Mouse (Mus musculus) hindbrain, embryonic 15.5 days (tissue): ENCODE results near the gene Tnfaip8l2. TPM values are rescaled to one million over a fixed set of nuclear protein-coding genes. Genes with fewer than 3 reads are reported as not detected.

Experiments used
- ATAC-seq: fragments of 200-750 bp; cut with Nextera tagmentation; 2 replicates; pipeline ENCODE4 v1.8.0; 2017; ENCODE audit warnings: low read depth, moderate number of reproducible peaks, moderate TSS enrichment; ENCODE audit not compliant: low FRiP score
- H3K27ac ChIP-seq: fragments of 300-500 bp; sonication (generic); replicated peaks from 2 replicates; pipeline ENCODE4 v1.5.1; 2015; ENCODE audit warnings: mild to moderate bottlenecking, inconsistent platforms
- H3K27me3 ChIP-seq: fragments of 300-500 bp; sonication (generic); 2 replicates; pipeline ENCODE4 v1.6.1; 2015; ENCODE audit warnings: control low read depth, inconsistent platforms
- H3K36me3 ChIP-seq: fragments of 300-500 bp; sonication (generic); 2 replicates; pipeline ENCODE4 v1.6.1; 2015; ENCODE audit warnings: control low read depth, inconsistent platforms
- H3K4me1 ChIP-seq: fragments of 300-500 bp; sonication (generic); replicated peaks from 2 replicates; pipeline ENCODE4 v1.6.1; 2015; ENCODE audit warnings: control low read depth, inconsistent platforms
- H3K4me2 ChIP-seq: fragments of 300-500 bp; sonication (generic); 2 replicates; pipeline ENCODE4 v1.6.1; 2015; ENCODE audit warnings: moderate library complexity, mild to moderate bottlenecking, inconsistent platforms
- H3K4me3 ChIP-seq: fragments of 300-500 bp; sonication (generic); 2 replicates; pipeline ENCODE4 v1.5.1; 2015; ENCODE audit warnings: mild to moderate bottlenecking, inconsistent platforms
- H3K9ac ChIP-seq: fragments of 300-500 bp; sonication (generic); 2 replicates; pipeline ENCODE4 v1.6.1; 2015; ENCODE audit warnings: inconsistent platforms
- H3K9me3 ChIP-seq: fragments of 300-500 bp; sonication (generic); 2 replicates; pipeline ENCODE4 v1.6.1; 2016; ENCODE audit warnings: control low read depth, inconsistent platforms
- WGBS: fragments of 180-500 bp; shearing (Covaris S2); methylation state at CpG from one replicate; pipeline ENCODE4 v1.1.7; 2015; 5-methylcytosine and 5-hydroxymethylcytosine counted together
- polyA plus RNA-seq: library from polyadenylated mRNA; unstranded; fragments of >200 nt; fragmentation: Nextera tagmentation; extraction: Ambion mirVana; gene quantifications from 2 replicates; pipeline ENCODE4 v1.2.1, GENCODE M21; 2015

The Tnfaip8l2 gene
- polyA plus RNA-seq, 1 experiment from 2014 or later, result 3.9 TPM

DNA sequence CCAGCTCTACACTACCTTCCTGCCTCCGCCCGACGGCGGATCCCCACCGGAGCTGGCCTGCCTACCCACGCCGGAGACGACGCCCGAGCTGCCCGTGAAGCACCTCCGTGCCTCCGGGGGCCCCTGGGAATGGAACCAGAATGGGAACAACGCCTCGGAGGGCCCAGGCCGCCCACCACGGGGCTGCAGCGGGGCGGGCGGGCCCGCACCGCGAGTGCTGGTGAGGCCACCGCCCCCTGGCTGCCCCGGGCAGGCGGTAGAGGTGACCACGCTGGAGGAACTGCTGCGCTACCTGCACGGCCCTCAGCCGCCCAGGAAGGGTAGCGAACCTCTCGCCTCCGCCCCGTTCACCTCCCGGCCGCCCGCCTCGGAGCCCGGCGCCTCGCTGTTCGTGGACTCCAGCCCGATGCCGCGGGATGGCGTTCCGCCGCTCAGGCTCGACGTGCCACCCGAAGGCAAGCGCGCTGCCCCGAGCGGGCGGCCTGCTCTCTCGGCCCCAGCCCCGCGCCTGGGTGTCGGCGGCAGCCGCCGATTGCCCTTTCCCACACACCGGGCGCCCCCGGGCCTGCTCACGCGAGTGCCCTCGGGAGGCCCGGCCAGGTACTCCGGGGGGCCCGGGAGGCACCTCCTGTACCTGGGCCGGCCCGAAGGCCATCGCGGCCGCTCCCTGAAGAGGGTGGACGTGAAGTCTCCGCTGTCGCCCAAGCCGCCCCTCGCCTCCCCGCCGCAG is 30.5 kb upstream of the Tnfaip8l2 start:
- Histone ChIP-seq H3K4me1 (peaks cover 21% of the 10 kb centered on the region), H3K9ac (no peak overlapping the region), H3K4me3 (no peak overlapping the region), H3K9me3 (no peaks in the 10 kb centered on the region), H3K27me3 (peaks cover 21% of the 10 kb centered on the region; the same call in 1 of the 2 replicates), H3K36me3 (peaks cover 45% of the 10 kb centered on the region), H3K27ac (no peak overlapping the region), H3K4me2 (peak overlapping the region; percentile 53)
- WGBS, result 21% methylated on average over 76 of the region's 84 CpGs
- no peak for ATAC-seq

DNA sequence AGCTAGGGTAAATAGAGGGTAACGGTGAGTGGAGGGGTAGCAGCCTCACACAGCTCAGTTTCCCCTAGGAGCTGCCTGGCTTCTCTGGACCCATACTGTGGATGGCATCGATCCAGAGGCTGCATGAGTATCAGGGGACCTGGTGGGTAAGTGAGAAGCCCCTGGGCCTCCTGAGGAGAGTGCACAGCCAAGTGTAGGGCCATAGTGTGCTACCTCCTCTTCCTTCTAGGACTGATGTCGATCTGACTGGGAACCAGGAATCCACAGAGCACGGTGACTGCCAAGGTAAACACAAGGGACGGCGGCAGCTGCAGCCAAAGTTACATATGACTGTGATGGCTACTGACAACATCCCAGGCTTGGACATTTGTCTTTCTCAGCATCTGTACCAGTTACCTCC is 28.9 kb upstream of the Tnfaip8l2 start:
- Histone ChIP-seq H3K4me3 (no peak overlapping the region), H3K4me2 (no peak overlapping the region), H3K36me3 (peaks cover 59% of the 10 kb centered on the region), H3K4me1 (peaks cover 21% of the 10 kb centered on the region), H3K27me3 (peaks cover 30% of the 10 kb centered on the region; the same call in 1 of the 2 replicates), H3K9ac (no peak overlapping the region), H3K9me3 (no peaks in the 10 kb centered on the region), H3K27ac (no peak overlapping the region)
- WGBS, result 75% methylated on average over 6 of the region's 6 CpGs
- no peak for ATAC-seq

DNA sequence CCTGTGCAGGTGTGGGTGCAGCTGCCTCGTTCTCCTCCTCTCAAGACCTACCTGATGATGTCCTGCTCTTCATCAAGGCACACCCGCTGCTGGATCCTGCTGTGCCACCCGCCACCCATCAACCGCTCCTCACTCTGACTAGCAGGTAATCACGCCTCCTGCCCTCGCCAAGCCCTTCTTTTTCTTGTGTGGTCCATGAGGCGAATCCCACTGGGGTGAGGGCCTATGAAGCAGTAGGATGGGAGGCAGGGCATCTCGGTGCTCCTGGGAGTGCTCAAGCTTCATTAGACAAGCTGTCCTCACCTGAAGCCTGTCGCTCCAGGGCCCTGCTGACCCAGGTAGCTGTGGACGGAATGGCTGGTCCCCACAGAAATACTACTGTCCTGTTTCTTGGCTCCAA is 27.8 kb upstream of the Tnfaip8l2 start:
- Histone ChIP-seq H3K9me3 (no peaks in the 10 kb centered on the region), H3K27me3 (peaks cover 30% of the 10 kb centered on the region; the same call in 1 of the 2 replicates), H3K36me3 (peaks cover 68% of the 10 kb centered on the region), H3K4me1 (peaks cover 21% of the 10 kb centered on the region), H3K27ac (no peak overlapping the region), H3K4me2 (no peak overlapping the region), H3K4me3 (no peak overlapping the region), H3K9ac (no peak overlapping the region)
- no peak for ATAC-seq
- WGBS, result 92% methylated on average over 10 of the region's 10 CpGs

DNA sequence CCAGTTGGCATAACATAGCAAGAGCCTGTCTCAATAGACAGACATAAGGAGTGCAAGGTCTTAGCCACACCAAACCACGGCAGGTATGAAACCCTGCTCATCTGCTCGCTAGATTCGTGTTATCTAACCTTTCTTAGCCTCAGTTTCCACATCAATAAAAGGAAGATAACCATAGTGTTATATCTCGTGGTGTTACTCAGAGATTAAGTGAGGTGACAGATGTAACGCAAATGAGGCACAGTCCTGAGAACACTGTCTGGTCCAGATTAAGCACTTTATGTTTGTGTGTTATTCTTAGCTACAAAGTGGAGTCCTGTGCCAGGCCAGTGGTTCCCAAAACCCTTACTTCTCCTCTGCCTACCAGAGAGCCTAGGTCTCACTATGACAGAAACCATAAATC is 22.7 kb upstream of the Tnfaip8l2 start:
- no peak overlapping the region for H3K27ac ChIP-seq
- no peak overlapping the region for H3K4me3 ChIP-seq

DNA sequence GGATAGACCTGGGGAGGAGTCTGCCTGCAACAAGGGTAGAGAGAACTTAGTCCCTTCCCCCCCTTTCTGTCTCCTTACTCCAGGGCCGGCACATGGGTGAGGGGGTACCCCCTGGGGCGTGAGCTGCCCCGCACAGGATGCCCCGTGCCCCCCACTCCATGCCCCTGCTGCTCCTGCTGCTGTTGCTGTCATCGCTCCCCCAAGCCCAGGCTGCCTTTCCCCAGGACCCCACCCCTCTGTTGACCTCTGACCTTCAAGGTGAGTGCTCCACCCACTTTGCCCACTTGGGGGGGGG is 22.0 kb upstream of the Tnfaip8l2 start:
- no peak overlapping the region for H3K4me3 ChIP-seq
- H3K27me3 ChIP-seq, result peaks cover 14% of the 10 kb centered on the region; the same call in 1 of the 2 replicates
- H3K9me3 ChIP-seq, result no peaks in the 10 kb centered on the region
- peaks cover 41% of the 10 kb centered on the region for H3K36me3 ChIP-seq
- H3K4me1 ChIP-seq, result peaks cover 37% of the 10 kb centered on the region
- peak overlapping the region; percentile 73; the same call in 1 of the 2 replicates for H3K4me2 ChIP-seq
- WGBS, result 83% methylated on average over 5 of the region's 5 CpGs
- no peak overlapping the region for H3K27ac ChIP-seq
- H3K9ac ChIP-seq, result no peak overlapping the region
- ATAC-seq, result no peak

More for the DNA sequence above, 22.7 kb upstream of the Tnfaip8l2 start:
- H3K9me3 ChIP-seq, result no peaks in the 10 kb centered on the region
- H3K4me1 ChIP-seq, result peaks cover 31% of the 10 kb centered on the region
- no peak overlapping the region for H3K9ac ChIP-seq
- H3K4me2 ChIP-seq, result no peak overlapping the region
- H3K36me3 ChIP-seq, result peaks cover 47% of the 10 kb centered on the region
- ATAC-seq, result no peak
- 86% methylated on average over 5 of the region's 5 CpGs for WGBS
- H3K27me3 ChIP-seq, result peaks cover 20% of the 10 kb centered on the region; the same call in 1 of the 2 replicates

DNA sequence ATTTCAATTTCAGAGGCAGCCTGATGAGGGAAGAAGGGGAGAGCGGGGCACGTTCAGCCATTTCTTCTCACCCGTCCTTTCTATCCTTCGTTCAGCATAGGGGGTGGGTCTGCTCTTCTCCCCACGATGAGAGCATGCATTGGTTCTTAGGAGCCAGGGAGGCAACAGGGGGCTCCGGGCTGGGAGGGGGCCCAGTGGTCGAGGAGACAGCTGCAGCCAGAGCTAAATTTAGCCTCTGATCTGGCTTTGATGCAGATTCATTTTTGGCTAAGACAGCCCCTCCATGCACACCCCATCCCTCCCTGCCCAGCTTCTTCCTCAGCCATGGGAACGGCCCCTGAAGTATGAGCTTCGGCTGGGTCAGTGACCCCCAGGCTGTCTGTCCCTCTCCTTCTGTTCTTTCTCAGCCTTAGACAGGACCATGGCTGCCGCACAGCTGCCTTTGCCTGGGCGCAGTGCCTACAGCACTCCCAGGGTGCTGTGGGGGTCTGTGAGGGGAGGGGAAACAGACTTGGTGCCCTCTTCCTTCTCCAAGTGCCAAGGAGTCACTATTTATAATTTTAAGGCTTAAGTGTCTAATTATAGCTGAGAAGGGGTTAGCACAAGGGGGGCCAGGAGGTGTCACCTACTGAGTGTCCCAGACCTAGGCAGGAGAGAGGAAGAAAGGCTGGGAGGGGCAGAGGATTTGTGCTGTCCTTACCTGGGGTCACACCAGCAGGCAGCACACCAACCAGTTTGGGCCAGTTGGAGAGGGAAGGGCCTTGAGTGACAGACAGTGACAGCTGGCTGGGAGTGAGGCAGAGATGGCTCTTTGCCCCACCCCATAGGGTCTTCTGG is 21.5 kb upstream of the Tnfaip8l2 start:
- peak overlapping the region; percentile 80 for H3K27ac ChIP-seq
- peaks cover 35% of the 10 kb centered on the region for H3K36me3 ChIP-seq
- peak overlapping the region; percentile 73 for H3K4me2 ChIP-seq
- peaks cover 38% of the 10 kb centered on the region for H3K4me1 ChIP-seq
- no peak for ATAC-seq
- H3K9me3 ChIP-seq, result no peaks in the 10 kb centered on the region
- 0 out of 2 replicates have a peak, but pooled peaks cover 9% of the 10 kb centered on the region for H3K27me3 ChIP-seq
- 43% methylated on average over 11 of the region's 11 CpGs for WGBS
- peak overlapping the region; percentile 8; the same call in 1 of the 2 replicates for H3K9ac ChIP-seq
- H3K4me3 ChIP-seq, result peak overlapping the region; percentile 76

DNA sequence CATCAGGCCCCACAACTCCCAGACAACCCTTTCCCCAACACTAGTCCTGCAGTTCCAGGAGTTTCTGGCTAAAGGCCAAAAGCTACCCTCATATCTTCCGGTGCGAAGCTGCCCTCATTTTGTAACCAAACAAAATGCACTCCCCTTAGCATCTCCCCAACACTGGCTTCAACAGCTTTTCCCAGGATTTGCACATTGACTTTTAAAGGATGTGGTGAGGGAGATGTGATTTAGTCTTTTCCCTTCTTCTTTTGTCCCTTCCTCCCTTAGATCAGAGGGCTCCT is 20.1 kb upstream of the Tnfaip8l2 start:
- Histone ChIP-seq H3K27ac (peak overlapping the region; percentile 80), H3K36me3 (peaks cover 22% of the 10 kb centered on the region), H3K4me1 (peaks cover 38% of the 10 kb centered on the region), H3K4me2 (peak overlapping the region; percentile 73), H3K9ac (peak overlapping the region; percentile 80), H3K4me3 (peak overlapping the region; percentile 76), H3K27me3 (0 out of 2 replicates have a peak, but pooled peaks cover 7% of the 10 kb centered on the region), H3K9me3 (no peaks in the 10 kb centered on the region)
- WGBS, result 13% methylated on average over 2 of the region's 2 CpGs
- ATAC-seq, result no peak

DNA sequence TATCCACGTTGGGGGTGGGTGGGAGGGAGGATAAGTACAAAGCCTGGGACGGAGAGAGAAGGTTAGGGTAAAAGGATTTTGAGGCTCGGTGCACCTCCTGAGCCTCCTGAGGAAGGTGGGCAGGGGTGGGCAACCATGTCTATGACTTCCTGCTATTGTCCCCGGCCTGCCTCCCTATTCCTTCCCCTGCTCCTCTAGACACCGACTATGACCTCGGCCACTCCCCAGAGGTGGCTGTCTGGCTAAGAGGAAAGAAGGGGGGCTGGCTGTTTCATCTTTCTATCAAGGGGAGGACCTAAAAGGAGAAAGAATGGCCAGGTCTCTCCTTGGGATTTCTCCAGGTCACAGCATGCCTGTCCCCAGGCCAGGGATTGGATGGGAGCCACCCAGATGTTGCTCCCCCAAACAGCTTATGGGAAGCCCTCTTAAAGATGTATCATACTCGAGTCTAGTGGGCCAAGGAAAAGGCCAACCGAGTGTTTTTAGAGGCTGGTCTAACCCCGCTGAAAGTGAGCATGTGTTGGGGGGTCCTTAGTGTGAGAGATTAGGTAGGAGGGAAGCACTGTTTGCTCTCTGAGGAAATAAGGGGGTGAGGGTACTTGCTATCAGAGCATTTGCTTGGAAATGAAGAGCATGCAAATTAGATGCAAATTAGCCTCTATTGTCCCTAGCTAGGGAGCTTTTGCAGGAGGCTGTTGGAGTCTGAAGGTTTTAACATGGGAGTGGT is 19.6 kb upstream of the Tnfaip8l2 start:
- peak overlapping the region; percentile 76 for H3K4me3 ChIP-seq
- H3K9ac ChIP-seq, result peak overlapping the region; percentile 80
- no peaks in the 10 kb centered on the region for H3K9me3 ChIP-seq
- H3K27me3 ChIP-seq, result 0 out of 2 replicates have a peak, but pooled peaks cover 2% of the 10 kb centered on the region
- H3K4me2 ChIP-seq, result peak overlapping the region; percentile 73
- peaks cover 17% of the 10 kb centered on the region for H3K36me3 ChIP-seq
- H3K4me1 ChIP-seq, result peaks cover 38% of the 10 kb centered on the region
- under 1% methylated on average over 7 of the region's 9 CpGs for WGBS
- ATAC-seq, result no peak
- H3K27ac ChIP-seq, result peak overlapping the region; percentile 80

DNA sequence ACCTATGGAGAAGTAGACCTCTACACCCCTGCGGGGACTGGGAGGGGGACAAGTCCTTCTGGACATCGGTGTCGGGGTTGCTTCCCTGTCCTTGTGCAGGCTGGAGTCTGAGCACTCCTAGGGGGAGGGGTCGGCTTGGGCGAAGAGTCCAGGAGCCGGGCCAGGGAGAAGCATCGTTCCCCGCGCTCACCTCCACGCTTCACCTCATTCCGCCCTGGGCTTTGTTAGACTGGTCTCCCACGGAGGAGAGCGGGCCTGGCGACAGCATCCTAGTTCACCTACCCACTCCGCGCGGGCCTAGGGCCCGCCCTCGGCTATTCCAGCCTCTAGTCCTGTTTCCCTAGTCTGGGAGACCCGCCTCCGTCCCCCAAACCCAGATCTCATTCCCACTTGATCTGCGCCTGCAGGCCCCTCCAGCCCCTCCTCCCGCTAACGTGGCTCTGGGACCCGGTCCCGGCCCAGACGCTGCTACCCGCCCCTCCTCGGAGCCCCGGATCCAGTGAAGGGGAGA is 18.9 kb upstream of the Tnfaip8l2 start:
- whole genome bisulfite sequencing, result under 1% methylated on average over 30 of the region's 30 CpGs
- ATAC-seq, result peak; percentile 2; the same call in 1 of the 2 replicates

DNA sequence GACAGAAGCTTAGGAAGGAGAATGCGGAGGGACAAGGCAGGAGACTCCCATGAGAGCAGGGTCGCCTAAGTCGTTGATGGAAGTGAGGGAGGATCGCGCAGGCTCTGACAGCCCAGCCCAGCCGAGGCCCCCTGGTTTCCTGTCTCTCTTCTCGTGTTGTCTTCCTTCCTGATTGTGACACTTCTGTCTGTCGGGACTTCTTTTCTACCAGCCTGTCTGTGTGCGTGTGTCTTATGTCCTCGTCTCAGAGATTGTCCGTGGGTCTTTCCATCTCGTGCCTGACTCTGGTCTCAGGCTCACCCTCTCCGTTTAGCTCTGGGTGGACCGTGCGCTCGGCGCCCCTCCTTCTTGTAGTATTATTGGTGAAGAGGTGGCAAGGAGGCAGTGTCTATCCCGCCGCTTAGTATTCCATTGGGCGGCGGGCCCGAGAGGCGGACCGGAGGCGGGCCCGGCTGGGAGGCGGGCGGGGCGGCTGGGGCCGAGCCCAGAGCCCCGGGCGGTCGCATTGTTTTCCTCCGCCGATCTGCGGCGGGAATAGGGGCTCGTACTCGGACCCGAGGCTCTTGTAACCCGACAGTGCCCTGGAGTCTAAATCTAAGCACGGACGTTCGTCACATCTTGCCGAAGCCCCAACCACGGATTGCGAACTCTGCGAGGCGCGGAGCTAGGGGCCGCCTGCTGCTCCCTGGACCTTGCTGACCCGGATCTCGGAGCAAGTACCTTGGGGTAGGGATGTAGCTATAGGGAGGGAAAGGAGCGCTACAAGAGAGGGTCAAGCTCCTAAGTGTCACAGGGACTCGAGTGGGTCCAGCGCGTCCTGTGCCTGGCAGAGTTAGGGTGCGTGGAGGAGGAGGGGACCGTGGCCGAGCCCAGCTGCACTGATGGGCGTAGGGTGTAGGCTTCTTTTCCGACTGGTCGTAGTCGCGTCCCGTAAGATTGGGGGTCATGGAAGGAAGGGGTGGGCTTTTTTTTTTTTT is 18.1 kb upstream of the Tnfaip8l2 start, which contains the start of gene Sema6c:
Gene Sema6c, plus strand, starts transcription at position 471 of the 977 bp plus-strand sequence.
- Histone ChIP-seq H3K4me1 (peaks cover 38% of the 10 kb centered on the region), H3K9me3 (no peaks in the 10 kb centered on the region), H3K4me3 (peak within 1 kb of the TSS; percentile 76), H3K27me3 (no peaks in the 10 kb centered on the region), H3K36me3 (peaks cover 5% of the 10 kb centered on the region; the same call in 1 of the 2 replicates), H3K4me2 (peak within 1 kb of the TSS; percentile 73), H3K9ac (peak within 1 kb of the TSS; percentile 80), H3K27ac (peak within 1 kb of the TSS; percentile 80)
- WGBS, result 0% methylated on average over 66 of the region's 66 CpGs
- ATAC-seq, result peak; percentile 98

More for the DNA sequence above, 18.9 kb upstream of the Tnfaip8l2 start:
- peak overlapping the region; percentile 80 for H3K9ac ChIP-seq
- no peaks in the 10 kb centered on the region for H3K9me3 ChIP-seq
- no peaks in the 10 kb centered on the region for H3K27me3 ChIP-seq
- H3K4me3 ChIP-seq, result peak overlapping the region; percentile 76
- peak overlapping the region; percentile 73 for H3K4me2 ChIP-seq
- H3K4me1 ChIP-seq, result peaks cover 38% of the 10 kb centered on the region
- peak overlapping the region; percentile 80 for H3K27ac ChIP-seq
- H3K36me3 ChIP-seq, result peaks cover 12% of the 10 kb centered on the region
